Mouse (Mus musculus): ENCODE measurements around the gene 1700020A23Rik.

1700020A23Rik gene

GRCm38 (mm10) chr2:130450434-130450796 lies 45.4 kb downstream of the 1700020A23Rik start:
- in situ Hi-C loops (cut with MboI, MseI) = loop anchor here (5.0 kb wide), 1 partner anchor 107 kb away; no protein-coding TSS in a partner anchor

GRCm38 (mm10) chr2:130451086-130451726 lies 46.1 kb downstream of the 1700020A23Rik start:
- in situ Hi-C loops (cut with MboI, MseI) = loop anchor here (5.0 kb wide), 1 partner anchor 106 kb away; no protein-coding TSS in a partner anchor

- in situ Hi-C loops (cut with MboI, MseI) = loop anchor here (5.0 kb wide), 1 partner anchor 106 kb away; no protein-coding TSS in a partner anchor
These were observed 46.6 kb downstream of the 1700020A23Rik start for GRCm38 (mm10) chr2:130451727-130452090.

GRCm38 (mm10) chr2:130452266-130452665 lies 47.2 kb downstream of the 1700020A23Rik start:
- in situ Hi-C loops (cut with MboI, MseI) = loop anchor here (5.0 kb wide), 1 partner anchor 105 kb away; no protein-coding TSS in a partner anchor

GRCm38 (mm10) chr2:130453421-130453820 lies 48.4 kb downstream of the 1700020A23Rik start:
- in situ Hi-C loops (cut with MboI, MseI) = loop anchor here (5.0 kb wide), 1 partner anchor 104 kb away; no protein-coding TSS in a partner anchor

- in situ Hi-C loops (cut with MboI, MseI) = loop anchor here (5.0 kb wide), 1 partner anchor 102 kb away; no protein-coding TSS in a partner anchor
These were observed 49.8 kb downstream of the 1700020A23Rik start for GRCm38 (mm10) chr2:130454748-130455370.

Measured in T-helper 2 cell (primary cell).